Mouse (Mus musculus) skeletal muscle tissue, adult 2 months (tissue): Measurements from ENCODE around the gene Wnk1.

Experiments
- DNase-seq: peaks from one replicate; pipeline ENCODE4 v3.0.0-alpha.2; 2012; ENCODE audit warnings: low read depth, low spot score

Gene Wnk1

DNA sequence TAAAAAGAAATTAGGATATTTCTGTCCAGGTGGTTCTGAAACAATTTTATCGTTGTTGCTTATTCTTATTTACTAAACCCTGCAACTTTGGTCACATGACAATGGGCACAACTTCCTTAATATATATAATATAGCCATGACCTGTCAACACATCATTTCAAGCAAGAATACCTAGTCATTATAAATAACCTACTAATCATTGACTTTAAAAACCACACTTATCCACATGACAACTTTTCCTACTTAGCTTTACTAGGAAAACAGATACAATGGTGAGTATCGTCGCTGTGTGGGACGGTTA, 2.0 kb upstream of the Wnk1 start:
- no peak for DNase-seq

DNA sequence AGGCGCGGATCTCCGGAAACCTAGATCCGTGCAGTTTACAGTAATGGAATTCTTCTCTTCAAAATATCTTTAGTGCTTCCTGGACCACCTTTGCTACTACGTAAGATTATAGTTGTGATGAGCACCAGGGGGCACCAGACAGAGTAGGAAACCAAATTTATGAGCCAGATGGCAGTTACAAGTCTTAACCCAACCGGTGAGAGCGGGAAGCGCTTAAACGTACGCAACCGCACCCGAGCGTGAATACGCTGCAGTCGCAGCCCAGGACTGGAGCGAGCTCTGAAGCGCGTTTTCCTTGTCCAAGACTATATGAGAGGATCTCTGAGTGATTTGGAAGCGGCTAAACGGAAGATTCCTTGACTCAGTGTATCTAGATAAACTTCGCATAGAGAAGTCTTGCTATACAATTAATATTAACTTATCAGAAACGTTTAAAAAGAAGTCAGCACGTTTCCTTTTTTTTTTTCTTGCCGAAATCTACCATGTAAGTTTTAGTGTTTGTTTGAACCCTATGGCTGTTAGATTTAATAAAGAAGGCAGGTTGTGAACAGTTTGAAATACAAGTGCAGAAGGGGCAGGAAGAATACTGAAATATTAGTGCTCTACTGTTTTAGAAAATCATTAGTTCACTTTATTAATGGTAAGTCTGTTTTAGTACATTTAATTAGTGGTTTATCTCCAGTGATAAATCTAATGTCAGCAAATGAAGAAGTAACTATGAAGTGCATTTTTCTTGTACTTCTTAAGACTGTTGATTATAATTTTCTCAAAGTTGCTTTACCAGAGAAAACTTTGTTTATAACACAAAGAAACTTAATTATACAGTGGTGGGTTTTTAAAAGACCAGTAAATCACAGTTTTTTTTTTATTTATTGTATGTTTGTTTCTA, 1.4 kb upstream of the Wnk1 start:
- peak; percentile 87 for DNase-seq

DNA sequence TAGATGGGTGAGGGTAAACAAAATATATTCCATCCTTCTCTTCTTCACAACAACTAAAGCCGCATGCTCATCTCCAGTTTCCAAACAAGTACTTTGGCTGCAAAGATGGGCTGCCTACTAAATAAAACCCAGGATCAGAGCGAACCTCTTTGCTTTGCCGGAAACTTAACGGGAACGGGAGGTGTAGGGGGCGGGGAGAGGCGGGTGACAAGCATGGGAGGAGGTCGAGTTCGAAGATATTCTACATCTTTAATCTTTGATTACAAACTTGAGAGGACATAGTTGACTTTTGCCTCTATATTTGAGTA, 738 bp upstream of the Wnk1 start:
- peak; percentile 37 for DNase-seq

DNA sequence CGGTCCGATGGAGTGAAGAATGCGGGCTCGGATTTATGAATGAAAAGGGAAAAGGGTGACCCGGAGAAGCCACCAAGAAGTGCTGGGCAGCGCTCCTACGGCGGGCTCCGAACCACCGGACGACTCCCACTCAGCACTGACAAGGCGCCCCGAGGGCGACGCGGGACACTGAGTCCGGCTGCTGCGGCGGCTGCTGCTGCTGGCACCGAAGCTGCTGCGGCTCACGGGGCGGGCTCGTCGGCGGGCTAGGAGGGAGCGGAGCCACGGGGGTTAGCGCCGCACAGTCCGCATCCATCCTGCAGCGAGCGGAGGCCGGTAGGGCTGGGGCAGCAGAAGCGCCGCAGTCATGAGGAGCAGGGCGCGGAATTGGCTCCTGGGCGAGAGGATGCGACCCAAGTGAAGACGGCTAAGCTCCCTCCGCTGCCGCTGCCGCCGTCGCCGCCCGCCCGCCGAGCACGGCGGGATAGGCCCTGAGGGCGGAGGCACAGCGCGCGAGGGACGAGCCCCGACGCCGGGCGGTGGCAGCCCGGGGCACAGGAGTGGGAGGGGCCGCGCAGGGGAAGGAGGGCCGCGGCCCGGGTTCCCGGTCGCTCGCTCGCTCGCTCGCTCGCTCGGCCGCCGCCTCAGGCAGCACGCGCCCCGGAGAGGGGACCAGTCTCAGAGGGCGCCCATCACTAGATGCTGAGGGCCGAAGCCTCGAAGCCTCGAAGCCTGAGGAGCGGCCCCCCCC, 671 bp downstream of the Wnk1 start:
- peak; percentile 47 for DNase-seq

DNA sequence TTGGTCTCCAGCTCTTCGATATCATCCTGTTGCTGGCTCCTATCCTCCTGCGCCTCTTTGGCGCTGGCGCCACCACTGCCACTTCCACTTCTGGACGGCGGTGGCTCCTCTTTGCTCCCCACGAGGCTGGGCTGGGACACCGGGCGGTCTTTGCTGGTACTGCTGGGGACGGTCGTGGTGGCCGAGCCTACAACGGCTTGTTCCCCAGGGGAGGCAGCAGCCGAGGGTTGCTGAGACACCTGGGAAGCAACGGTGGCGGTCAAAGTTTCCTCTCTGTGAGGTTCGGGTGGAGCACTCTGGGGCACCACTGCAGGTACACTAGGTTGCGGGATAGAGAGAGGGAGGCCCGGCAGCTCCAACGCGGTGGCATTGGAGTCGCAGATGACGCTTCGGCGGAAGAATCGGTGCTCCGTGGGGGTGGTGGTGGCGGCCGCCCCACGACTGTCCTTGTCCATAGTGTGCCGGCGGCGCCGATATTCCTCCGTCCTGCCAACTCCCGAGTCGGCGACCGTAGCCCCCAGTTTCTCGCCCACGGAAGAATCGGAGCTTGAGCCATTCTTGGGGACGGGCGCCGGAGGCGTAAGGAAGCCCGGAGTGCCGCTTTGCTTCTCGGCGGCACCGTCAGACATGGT, 1.4 kb downstream of the Wnk1 start:
- peak; percentile 44 for DNase-seq

DNA sequence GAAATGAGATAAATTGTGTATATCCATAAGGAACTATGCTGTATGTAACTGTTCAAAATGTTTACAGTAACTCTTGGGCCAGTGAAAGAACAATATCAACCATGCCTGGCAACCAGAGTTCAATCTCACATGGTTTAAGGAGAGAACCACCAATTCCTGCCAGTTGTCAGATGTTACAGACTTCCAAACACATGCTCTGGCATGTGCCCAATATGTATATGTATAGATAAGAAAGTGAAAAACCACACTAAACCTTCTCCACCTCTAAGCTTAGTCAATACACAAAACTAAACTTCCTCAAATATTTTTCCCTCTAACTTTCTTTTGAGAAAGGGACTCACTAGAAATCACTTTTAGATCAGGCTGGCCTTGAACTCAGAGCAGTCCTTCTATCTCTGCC, 13.9 kb downstream of the Wnk1 start:
- DNase-seq = no peak

DNA sequence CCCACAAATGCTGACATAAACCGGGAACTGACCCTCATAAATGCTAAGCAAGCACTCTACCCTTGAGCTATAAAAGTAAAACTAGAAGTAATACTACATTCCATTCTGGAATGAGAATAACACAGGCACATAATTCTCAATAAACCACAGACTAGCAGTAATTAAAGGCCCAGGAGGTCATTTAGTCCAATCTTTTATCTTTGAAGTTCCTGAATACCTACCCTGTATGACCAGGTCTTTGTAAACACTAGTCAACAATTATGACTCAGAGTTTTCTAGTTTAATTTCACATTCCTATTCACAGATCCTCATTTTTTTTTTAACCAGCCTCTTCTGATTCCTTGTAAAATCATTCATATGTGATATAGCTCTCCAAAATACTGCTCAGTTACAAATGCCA, 14.7 kb downstream of the Wnk1 start:
- DNase-seq = no peak

DNA sequence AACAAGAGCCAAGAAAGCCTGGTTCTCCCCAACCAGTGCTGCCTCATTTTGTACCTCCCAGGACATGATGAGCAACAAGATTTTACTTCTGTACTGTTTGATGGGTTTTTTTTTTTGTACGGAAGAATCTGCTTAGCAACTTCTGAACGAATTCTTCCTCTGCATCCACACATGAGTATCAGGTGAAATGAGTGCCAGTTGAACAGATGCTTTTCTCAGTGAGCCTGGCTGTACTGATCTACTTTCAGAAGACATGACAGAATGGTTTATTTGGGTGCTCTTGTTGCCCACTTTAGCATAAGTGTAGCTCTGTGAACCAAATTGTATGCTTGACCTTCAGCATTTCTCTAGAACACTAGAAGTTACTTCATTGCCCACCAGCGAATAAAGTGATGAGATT, 16.4 kb downstream of the Wnk1 start:
- no peak for DNase-seq

DNA sequence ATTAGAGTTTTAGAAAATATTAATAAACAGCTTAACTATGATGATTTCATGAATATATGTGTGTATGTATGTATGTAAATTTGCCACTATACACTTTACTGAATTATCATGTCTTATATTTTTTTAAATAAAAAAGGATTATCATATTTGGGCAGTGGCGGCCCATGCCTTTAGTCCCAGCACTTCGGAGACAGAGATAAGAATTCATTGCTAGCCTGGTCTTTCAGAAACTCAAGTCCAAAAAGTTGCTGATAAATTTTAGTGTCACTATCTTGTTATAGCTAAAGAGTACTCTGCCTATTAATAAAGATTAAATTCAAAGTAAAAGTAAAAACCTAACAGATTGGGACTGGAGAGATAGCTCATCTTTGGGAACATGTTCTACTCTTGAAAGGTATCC, 18.8 kb downstream of the Wnk1 start:
- no peak for DNase-seq

DNA sequence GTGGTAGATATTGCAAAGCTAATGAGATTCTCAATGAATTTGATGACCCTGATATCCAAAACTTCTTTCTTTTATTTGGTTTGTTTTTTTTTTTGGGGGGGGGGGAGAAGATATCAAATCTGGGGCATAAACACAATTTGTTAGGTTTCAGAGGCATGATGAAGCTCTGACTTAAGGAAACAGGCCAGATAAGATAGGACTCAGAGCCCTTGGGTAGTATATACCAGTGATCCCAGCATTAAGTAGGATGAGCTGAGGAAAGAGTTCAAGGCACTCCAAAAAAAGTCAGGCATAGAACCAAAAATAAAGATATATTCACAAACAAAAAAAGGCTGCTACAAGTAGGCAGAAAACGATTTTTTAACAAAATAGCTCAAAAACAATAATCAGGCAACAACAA, 25.3 kb downstream of the Wnk1 start:
- no peak for DNase-seq

DNA sequence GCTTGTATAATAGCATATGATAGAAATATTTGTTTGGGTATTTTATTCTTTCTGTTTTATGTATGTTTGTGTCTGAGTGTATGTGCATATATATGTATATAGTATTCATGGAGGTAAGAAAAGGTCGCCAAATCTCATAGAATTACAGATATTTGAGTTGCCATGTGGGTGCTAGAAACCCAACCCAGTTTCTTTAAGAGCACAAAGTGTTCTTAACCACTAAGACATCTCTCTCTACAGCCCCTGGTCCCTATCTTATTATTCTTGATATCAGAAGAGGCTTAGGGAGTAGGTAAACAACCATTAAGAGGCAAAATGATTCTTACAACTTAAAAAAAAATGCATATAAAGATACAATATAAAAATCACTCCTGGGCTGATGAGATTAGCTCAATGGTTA, 27.0 kb downstream of the Wnk1 start:
- no peak for DNase-seq

DNA sequence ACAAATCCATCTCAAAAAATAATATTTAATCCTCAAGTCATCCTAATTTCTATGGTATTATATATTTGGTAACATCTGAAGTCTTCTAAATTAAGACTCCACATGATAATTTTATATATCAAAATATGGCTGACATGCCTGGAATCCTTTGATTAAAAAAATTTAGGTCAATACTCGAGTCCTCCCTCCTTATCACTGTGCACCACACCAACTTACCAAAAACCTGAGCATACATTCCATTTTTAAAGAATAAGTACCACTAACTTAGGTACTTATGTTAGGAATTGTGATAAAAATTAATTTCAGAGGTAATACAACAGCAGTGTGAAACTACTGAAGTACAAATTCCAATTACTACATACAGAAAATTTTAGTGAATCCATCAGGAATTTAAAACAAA, 27.5 kb downstream of the Wnk1 start:
- DNase-seq = no peak

DNA sequence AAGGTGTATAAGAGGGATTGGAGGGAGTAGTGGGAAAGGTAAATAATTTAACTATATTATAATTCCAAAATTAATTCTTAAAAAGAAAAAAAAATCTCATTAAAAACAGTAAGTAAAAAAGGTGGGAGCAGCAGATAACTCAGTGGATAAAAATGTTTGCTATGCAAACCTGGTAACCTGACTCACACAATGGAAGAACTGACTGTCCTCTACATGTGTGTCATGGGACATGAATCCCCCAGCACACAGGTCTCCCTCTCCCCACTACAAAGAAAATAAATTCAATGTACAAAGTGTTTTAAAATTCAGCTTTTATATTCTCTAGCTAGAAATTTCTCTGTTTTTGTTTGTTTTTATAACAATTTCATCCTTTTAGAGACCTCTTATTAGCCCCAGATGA, 27.9 kb downstream of the Wnk1 start:
- no peak for DNase-seq

DNA sequence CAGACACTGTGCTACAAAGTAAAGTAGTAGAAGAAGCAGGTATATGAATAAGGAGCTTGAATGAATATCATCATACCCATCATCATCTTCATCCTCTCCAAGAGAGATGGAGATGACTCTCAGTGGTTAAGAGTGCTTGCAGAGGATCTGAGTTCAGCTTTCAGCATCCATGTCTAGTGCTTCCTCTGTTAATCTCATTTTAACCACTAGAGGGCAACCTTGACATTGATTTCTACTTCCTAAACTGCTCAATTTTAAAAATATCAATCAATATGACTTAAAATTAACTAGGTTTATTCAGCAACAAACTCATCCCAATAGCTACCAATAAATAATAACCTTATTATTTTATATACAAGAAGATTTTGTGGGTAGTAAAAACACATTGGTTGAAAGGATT, 36.8 kb downstream of the Wnk1 start:
- peak; percentile 42 for DNase-seq

DNA sequence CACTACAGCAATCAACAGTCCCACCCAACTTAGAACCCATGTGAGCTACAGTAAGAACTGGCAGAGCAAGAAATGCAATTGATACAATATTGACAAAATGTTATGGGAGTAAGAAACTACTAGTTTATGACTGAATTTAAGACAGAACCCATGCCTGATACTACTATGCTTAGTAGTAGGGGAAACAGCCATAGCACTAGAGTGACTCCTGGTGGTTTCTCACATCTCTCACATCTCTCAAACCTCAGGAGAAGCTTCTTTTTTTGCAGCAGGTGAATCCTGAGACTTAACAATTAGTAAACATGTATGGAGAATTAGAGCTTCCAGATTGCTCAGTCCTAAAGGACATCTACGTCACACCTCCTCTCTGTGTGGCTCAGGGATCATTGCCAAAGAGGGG, 42.0 kb downstream of the Wnk1 start:
- DNase-seq = no peak

DNA sequence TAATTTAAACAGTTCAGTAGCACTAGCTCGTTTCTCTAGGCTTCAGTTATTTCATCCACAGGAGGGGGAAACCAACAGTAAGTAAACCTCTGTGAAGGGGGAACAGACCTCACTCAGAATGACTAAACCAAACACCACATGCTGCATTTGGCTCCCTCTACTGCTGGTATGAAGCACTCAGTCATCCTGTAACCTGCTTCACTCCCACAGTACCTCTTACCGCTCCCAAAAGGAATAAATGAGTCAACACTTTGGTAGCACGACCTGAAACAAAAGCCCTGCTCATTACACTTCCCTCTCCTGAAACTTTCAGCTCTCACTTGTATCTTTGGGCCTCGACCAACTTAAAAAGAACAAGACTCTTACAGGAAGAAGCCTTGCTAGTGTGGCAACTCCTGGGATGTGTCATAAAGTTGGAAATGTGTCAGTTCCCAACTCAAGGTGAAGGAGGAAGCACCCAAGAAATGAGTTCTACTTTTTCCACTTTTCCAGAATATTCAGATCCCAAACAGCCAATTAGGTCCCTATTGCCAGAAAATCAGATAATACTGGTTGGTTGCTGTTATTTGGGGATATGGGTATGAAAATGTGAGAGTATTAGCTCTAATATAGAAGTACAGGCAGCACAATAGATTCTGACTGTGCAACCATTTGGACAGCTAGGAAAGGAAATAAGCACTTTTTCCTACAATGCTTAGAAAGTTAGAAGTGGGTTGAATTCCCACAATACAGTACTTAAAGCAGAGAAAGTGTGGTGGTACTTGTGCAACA, 114.1 kb downstream of the Wnk1 start:
- peak; percentile 18 for DNase-seq

DNA sequence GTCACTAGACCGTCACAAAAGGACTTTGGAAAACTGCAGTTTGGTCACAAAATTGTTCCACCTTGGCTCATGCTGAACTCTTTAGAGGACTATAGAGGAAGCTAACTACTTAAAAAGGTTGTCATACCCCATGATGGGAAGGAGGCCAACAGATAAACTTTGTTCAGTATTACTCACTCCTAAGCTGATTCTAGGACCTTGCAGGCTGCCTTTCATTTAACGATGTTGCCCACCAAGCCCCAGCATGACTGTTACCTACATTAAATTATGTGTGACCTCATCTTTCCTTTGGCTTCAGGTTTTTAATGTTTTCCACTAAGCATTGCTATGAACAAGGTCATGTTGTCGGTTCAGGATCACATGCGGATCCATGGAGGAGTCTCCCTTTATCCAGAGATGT, 115.9 kb downstream of the Wnk1 start:
- DNase-seq = no peak

DNA sequence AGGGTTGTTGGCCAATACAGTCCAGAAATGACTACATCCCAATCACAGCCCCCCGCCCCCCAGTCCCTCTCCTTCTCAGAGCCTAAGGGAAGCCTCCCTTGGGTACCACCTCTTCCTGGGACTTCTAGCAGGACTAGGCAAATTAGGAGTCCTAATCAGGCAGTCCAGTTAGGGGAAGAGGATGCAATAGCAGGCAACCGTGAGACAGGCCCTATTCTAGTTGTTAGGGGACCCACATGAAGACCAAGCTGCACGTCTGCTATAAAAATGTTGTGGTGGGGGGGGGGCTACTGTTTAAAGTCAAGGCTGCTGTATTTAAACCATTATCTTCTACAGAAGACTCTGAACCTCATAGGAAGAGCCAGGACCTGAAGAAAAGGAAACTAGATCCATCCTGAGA, 116.3 kb downstream of the Wnk1 start:
- no peak for DNase-seq

DNA sequence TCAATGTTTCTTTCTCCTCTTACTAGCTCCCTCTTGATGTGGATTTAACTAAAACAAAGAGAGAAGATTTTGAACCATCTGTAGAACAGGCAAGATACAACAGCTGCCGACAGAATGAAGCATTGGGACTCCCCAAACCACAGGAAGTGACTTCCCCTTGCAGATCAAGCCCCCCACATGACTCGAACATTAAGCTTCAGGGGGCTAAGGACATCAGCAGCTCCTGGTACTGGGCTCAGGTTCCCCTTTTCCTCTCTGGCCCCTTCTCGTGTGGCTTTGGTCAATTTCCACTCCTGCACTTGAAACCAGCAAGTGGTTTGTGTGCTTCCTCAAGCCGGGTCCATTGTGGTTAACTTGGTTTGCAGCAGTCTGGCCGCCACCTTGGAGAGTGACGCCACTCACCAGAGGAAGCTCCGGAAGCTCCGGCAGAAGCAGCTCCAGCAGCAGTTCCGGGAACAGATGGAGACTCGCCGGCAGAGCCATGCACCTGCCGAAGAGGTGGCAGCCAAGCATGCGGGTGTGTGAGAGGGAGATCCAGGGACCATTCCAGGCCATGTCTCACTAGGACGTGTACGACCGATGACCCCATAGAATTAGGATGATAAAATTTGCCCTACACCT, 119.8 kb downstream of the Wnk1 start:
- no peak for DNase-seq

DNA sequence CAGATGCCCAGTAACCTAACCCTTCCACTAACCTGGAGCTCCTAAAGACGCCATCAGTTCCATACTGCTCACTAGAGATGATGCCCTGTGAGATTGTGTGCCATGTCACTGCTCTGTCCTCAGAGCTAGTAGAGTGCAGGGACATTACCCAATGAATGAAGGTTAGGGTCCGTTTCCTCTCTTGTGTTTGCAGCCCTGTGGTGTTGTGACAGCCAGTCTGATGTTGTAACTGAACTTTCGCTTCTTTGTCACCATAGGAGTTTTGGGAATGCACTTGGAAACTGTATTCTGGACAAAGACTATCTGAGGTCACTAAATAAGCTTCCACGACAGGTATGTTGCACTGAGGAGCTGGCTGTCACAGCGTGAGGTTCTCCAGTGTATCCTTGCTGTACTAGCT, 122.8 kb downstream of the Wnk1 start:
- DNase-seq = no peak

DNA sequence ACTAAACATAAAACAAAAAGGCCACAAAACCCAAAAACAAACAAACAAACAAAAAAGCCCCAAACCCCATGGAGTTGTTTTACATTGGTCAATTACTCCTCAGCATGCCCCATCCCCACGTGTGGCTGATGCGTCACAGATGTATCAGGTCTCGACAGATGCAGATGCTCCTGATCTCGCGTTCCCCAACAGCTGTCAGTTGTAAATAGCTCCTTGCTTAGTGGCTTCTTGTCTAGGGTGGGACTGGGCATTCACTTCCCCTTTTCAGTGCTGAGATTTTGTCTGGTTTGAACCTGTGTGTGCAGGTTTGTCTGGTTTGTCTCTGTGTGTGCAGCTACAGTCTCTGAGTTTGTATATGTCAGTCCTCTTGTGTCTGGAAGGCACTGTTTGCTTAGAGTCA, 126.4 kb downstream of the Wnk1 start:
- DNase-seq = no peak

DNA sequence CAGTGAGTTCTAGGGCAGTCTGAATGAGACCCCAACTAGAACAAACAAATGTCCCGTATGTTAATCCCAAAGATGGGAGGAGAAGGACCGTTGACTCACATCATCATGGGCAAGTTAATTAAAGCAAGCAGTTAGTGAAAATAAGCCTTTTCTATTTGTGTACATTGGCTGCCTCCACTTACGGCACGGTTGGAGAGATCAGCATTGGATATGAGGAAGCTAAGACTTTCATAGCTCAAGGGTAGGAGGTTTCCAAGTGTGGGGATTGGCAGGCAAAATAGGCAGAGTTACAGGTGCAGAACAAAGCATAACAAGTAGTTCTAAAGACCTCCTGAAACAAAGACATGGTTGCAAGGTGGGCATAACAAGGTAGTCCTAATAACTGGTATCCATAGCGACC, 133.0 kb downstream of the Wnk1 start:
- no peak for DNase-seq
